Mouse (Mus musculus): Measurements from ENCODE around the gene Glp1r. TPM values are rescaled to one million over a fixed set of nuclear protein-coding genes. Genes with fewer than 3 reads are reported as not detected.

Gene Glp1r
- polyA plus RNA-seq, 1 experiment from 2014 or later: not detected

- 80% methylated on average over 7 of the region's 7 CpGs for WGBS
These were observed 29.2 kb downstream of the Glp1r start for GRCm38 (mm10) chr17:30930827-30931226.

DNA sequence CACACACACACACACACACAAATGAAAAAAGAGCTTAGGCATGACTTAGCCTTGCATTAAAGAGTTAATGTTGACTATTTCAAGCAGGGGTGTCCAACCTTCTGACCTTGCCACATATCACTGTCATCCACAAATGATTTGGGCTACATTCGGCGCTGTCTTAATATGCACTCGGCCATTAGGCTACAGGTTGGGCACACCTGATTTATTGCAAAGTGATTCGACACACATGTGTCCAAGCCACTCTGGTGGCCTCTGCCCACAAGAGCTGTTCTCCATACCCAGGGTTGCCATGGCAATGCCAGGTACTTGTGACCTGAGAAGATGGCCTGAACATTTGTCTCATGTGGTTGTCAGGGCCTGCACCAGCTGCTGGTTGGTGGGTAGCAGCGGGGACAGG is 31.2 kb downstream of the Glp1r start:
- no peak for DNase-seq (ENCODE audit: low spot score)
- 90% methylated on average over 5 of the region's 5 CpGs for WGBS
- no peak overlapping the region for H3K27ac ChIP-seq (replicated peaks)
- no peaks in the 10 kb centered on the region for H3K27me3 ChIP-seq (ENCODE audit: low read depth, poor library complexity, severe bottlenecking)
- peaks cover 20% of the 10 kb centered on the region for H3K4me1 ChIP-seq
- H3K36me3 ChIP-seq: no peaks in the 10 kb centered on the region
- H3K9me3 ChIP-seq (replicated peaks): no peaks in the 10 kb centered on the region
- no peak overlapping the region for H3K4me3 ChIP-seq

More at GRCm38 (mm10) chr17:30930827-30931226, 29.2 kb downstream of the Glp1r start:
- H3K4me1 ChIP-seq: peaks cover 20% of the 10 kb centered on the region
- H3K27me3 ChIP-seq (ENCODE audit: low read depth, poor library complexity, severe bottlenecking): no peaks in the 10 kb centered on the region
- no peak overlapping the region for H3K4me3 ChIP-seq
- H3K27ac ChIP-seq (replicated peaks): no peak overlapping the region; the same call in 1 of the 2 replicates
- H3K9me3 ChIP-seq (replicated peaks): no peaks in the 10 kb centered on the region
- DNase-seq (ENCODE audit: low spot score): no peak
- H3K36me3 ChIP-seq: no peaks in the 10 kb centered on the region

DNA sequence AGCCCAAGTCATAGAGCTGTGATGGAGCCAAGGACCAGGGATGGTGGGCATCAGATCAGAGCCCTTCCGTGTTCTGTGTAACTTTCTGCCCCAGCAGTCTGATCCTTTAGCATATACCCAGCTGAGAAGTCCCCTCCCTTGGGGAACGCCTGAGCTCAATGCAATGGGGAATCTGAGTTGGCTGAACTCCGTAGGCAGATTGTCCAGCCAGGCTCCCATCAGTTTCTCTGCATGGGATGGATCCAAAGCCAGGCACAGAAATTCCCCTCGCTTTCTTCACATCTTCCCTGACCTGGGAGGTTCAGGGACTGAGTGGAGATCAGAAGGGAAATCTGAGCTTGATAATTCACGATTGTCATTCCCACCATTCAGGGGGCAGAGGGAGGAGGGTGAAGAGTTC is 33.7 kb downstream of the Glp1r start:
- no peaks in the 10 kb centered on the region for H3K27me3 ChIP-seq (ENCODE audit: low read depth, poor library complexity, severe bottlenecking)
- no peak overlapping the region for H3K4me3 ChIP-seq
- H3K27ac ChIP-seq (replicated peaks): 0 out of 2 replicates have a peak overlapping the region, but pooled peaks have one; percentile 6
- no peaks in the 10 kb centered on the region for H3K36me3 ChIP-seq
- H3K9me3 ChIP-seq (replicated peaks): no peaks in the 10 kb centered on the region
- DNase-seq (ENCODE audit: low spot score): no peak
- H3K4me1 ChIP-seq: peaks cover 20% of the 10 kb centered on the region
- 58% methylated on average over 5 of the region's 5 CpGs for whole genome bisulfite sequencing

DNA sequence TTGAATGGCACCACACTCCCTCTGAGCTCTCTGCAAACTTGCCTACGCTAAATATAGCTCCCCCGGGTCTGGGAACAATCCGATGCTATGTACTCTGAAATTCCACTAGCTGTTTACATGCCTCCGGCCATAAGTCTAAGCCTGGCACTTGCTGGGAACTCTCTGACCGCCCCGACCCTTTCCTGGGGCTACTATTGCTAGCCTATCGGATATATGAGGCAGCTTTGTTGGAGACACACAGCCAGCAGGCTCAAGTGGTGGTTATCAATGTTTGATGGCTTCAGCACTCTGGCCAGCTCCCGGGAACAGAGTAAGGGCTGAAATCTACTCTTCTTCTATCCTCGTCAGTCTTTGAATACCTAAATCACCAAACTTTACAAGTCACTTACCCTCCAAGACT is 36.9 kb downstream of the Glp1r start:
- no peaks in the 10 kb centered on the region for H3K9me3 ChIP-seq (replicated peaks)
- no peaks in the 10 kb centered on the region for H3K36me3 ChIP-seq
- 67% methylated on average over 9 of the region's 9 CpGs for WGBS

DNA sequence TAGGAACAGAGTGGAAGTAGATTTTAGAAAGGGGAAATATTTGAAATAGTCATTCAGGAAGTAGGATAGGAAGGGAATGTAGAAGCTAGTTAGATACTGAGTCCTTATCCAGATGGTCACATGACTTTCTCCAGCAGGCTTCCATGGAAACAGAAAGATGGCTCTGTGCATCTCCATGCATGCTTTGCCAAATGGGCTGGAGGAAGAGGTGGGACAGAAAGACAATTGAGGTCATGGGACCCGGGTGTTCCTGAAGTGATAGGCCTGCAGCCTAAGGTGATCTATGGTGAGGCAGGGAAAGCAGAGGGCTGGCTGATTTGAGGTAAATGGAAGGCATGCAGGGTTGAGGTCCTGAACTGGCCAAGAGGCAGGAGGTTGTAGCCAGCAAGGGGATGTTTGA is 46.8 kb downstream of the Glp1r start:
- whole genome bisulfite sequencing: 72% methylated on average over 1 of the region's 1 CpGs
- Histone ChIP-seq H3K4me1 (peaks cover 12% of the 10 kb centered on the region), H3K4me3 (no peak overlapping the region), H3K27me3 (ENCODE audit: low read depth, poor library complexity, severe bottlenecking) (no peaks in the 10 kb centered on the region), H3K36me3 (no peaks in the 10 kb centered on the region), H3K9me3 (replicated peaks) (no peaks in the 10 kb centered on the region), H3K27ac (replicated peaks) (no peak overlapping the region)
- DNase-seq (ENCODE audit: low spot score): no peak

More for the DNA sequence above, 36.9 kb downstream of the Glp1r start:
- Histone ChIP-seq H3K27me3 (ENCODE audit: low read depth, poor library complexity, severe bottlenecking) (no peaks in the 10 kb centered on the region), H3K4me1 (peaks cover 12% of the 10 kb centered on the region; the same call in 1 of the 2 replicates), H3K4me3 (no peak overlapping the region), H3K27ac (replicated peaks) (no peak overlapping the region)
- DNase-seq (ENCODE audit: low spot score): peak; percentile 32

GRCm38 (mm10) chr17:30950780-30951179 is 49.2 kb downstream of the Glp1r start:
- H3K27me3 ChIP-seq (ENCODE audit: low read depth, poor library complexity, severe bottlenecking): no peaks in the 10 kb centered on the region
- no peaks in the 10 kb centered on the region for H3K9me3 ChIP-seq (replicated peaks)
- peak; percentile 67 for DNase-seq (ENCODE audit: low spot score)
- no peaks in the 10 kb centered on the region for H3K36me3 ChIP-seq
- H3K27ac ChIP-seq (replicated peaks): no peak overlapping the region
- 15% methylated on average over 7 of the region's 7 CpGs for WGBS
- peaks cover 16% of the 10 kb centered on the region for H3K4me1 ChIP-seq
- H3K4me3 ChIP-seq: no peak overlapping the region

DNA sequence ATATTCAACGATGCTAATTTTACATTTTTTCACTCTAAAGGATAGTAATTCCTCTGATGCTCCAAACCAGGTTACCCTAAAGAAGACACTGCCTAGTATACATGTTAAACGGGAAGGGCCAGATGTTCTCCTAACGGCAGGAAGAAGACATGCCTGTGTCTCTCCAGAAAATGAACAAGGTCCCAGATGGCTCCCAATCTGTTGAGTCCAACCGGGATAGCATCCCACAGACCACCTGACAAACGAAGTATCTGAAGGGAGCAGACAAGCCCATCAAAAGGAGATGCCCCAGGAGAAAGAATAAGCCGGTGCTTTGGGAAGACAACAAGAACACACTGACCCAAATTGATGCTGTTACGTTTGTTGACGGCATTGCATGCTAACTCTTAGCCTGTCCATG is 50.0 kb downstream of the Glp1r start:
- Histone ChIP-seq H3K27ac (replicated peaks) (no peak overlapping the region), H3K9me3 (replicated peaks) (no peaks in the 10 kb centered on the region), H3K4me3 (no peak overlapping the region), H3K36me3 (no peaks in the 10 kb centered on the region), H3K27me3 (ENCODE audit: low read depth, poor library complexity, severe bottlenecking) (no peaks in the 10 kb centered on the region), H3K4me1 (peaks cover 13% of the 10 kb centered on the region)
- WGBS: 75% methylated on average over 8 of the region's 8 CpGs
- DNase-seq (ENCODE audit: low spot score): no peak

- H3K27ac ChIP-seq (replicated peaks): peak within 1 kb of the TSS; percentile 30; the same call in 1 of the 2 replicates
These were observed 52.7 kb downstream of the Glp1r start, which contains the start of gene Umodl1 for GRCm38 (mm10) chr17:30954340-30954739. Umodl1 (plus strand) TSS chr17:30954640.

DNA sequence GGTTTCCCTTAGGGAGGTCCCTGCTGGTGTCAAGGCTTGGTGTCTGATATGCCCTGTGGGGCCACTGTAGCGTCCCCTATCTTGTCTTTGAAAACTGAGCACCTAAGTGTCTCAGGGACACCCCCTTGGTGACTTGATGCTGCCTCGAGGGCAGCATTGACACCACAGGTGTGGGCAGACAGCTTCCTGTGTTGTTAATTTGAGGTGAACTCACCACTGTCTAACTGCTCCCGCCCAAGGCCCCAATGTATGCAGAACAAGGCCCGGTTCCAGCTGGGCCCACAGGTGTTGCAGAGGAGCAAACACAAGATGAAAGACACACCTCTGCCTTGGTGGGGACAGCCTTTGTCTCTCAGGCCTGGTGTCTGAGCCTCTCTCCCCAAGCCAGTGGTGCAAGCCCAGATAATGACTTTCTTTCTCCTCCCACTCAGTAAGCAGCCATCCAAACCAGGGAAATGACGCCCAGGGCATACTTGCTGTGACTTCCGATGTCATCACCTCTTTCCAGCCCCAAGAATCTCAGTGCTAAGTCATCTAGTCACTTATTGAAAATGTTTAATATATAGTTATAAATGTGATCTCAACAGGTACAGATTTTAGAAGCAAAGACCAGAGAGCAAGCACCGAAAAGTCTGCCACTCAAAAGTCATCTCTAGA is 60.4 kb downstream of the Glp1r start:
- H3K36me3 ChIP-seq: no peaks in the 10 kb centered on the region
- no peak overlapping the region for H3K27ac ChIP-seq (replicated peaks)
- DNase-seq (ENCODE audit: low spot score): no peak
- no peaks in the 10 kb centered on the region for H3K27me3 ChIP-seq (ENCODE audit: low read depth, poor library complexity, severe bottlenecking)
- H3K9me3 ChIP-seq (replicated peaks): 0 out of 2 replicates have a peak, but pooled peaks cover 3% of the 10 kb centered on the region
- peaks cover 7% of the 10 kb centered on the region for H3K4me1 ChIP-seq
- no peak overlapping the region for H3K4me3 ChIP-seq
- 76% methylated on average over 7 of the region's 7 CpGs for WGBS

More at GRCm38 (mm10) chr17:30954340-30954739, 52.7 kb downstream of the Glp1r start, which contains the start of gene Umodl1:
- H3K9me3 ChIP-seq (replicated peaks): 0 out of 2 replicates have a peak, but pooled peaks cover 3% of the 10 kb centered on the region
- DNase-seq (ENCODE audit: low spot score): no peak
- no peaks in the 10 kb centered on the region for H3K36me3 ChIP-seq
- WGBS: 70% methylated on average over 10 of the region's 10 CpGs
- peaks cover 11% of the 10 kb centered on the region for H3K4me1 ChIP-seq
- no peak within 1 kb of the TSS for H3K4me3 ChIP-seq
- no peaks in the 10 kb centered on the region for H3K27me3 ChIP-seq (ENCODE audit: low read depth, poor library complexity, severe bottlenecking)

GRCm38 (mm10) chr17:30962880-30963279 is 61.3 kb downstream of the Glp1r start:
- no peak overlapping the region for H3K4me3 ChIP-seq
- 43% methylated on average over 2 of the region's 2 CpGs for WGBS

DNA sequence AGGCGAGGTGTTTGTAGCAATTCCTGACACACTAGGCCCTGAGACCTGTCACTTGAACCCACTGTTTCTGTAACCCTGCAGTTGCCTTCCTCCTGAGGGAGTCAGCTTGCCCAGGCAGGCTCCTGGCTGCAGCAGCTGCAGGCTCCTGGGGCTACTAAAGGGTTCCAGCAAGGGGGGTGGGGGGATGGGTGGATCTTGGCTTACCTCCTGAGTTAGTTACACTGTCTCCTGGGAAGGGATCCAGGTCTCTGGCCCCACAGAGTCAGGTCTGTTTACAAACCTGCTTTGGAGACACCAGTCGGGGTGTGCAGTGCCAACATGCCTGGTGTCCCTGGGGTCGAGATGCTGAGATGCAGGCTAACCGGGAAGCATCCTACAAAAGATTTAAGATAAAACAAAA is 68.4 kb downstream of the Glp1r start:
- Histone ChIP-seq H3K9me3 (replicated peaks) (no peaks in the 10 kb centered on the region), H3K27ac (replicated peaks) (no peak overlapping the region), H3K4me1 (peaks cover 3% of the 10 kb centered on the region; the same call in 1 of the 2 replicates), H3K36me3 (no peaks in the 10 kb centered on the region), H3K27me3 (ENCODE audit: low read depth, poor library complexity, severe bottlenecking) (no peaks in the 10 kb centered on the region), H3K4me3 (no peak overlapping the region)
- DNase-seq (ENCODE audit: low spot score): no peak
- WGBS: 64% methylated on average over 4 of the region's 4 CpGs

More at GRCm38 (mm10) chr17:30962880-30963279, 61.3 kb downstream of the Glp1r start:
- Histone ChIP-seq H3K27ac (replicated peaks) (peak overlapping the region; percentile 55), H3K27me3 (ENCODE audit: low read depth, poor library complexity, severe bottlenecking) (no peaks in the 10 kb centered on the region), H3K9me3 (replicated peaks) (0 out of 2 replicates have a peak, but pooled peaks cover 3% of the 10 kb centered on the region), H3K36me3 (no peaks in the 10 kb centered on the region), H3K4me1 (peaks cover 7% of the 10 kb centered on the region)
- DNase-seq (ENCODE audit: low spot score): no peak

- Histone ChIP-seq H3K9me3 (replicated peaks) (no peaks in the 10 kb centered on the region), H3K27me3 (ENCODE audit: low read depth, poor library complexity, severe bottlenecking) (no peaks in the 10 kb centered on the region), H3K36me3 (no peaks in the 10 kb centered on the region), H3K4me3 (no peak overlapping the region), H3K4me1 (peaks cover 3% of the 10 kb centered on the region; the same call in 1 of the 2 replicates), H3K27ac (replicated peaks) (no peak overlapping the region)
- no peak for DNase-seq (ENCODE audit: low spot score)
- 87% methylated on average over 7 of the region's 7 CpGs for WGBS
These were observed 70.3 kb downstream of the Glp1r start for GRCm38 (mm10) chr17:30971877-30972276.

DNA sequence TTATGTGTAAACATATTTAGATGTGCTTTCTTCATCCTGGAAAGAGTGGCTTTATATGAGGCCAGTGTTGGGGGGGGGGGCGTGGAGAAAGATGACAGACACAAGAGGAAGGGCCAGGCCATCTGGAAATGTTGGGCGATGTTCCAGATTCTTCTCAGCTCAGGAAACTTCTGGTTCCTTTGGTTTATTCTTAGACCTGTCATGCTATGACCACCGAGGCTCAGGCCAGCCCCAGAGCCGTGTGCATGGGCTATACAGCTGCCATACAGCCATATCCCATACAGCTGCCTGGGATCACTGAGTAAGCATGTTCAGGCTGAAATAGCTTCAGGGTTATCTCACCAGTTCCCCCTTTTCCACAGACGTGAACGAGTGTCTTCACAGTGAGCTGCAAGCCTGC is 71.7 kb downstream of the Glp1r start:
- no peaks in the 10 kb centered on the region for H3K9me3 ChIP-seq (replicated peaks)
- H3K27me3 ChIP-seq (ENCODE audit: low read depth, poor library complexity, severe bottlenecking): no peaks in the 10 kb centered on the region
- DNase-seq (ENCODE audit: low spot score): no peak
- WGBS: 87% methylated on average over 6 of the region's 6 CpGs
- H3K27ac ChIP-seq (replicated peaks): no peak overlapping the region
- no peaks in the 10 kb centered on the region for H3K36me3 ChIP-seq
- no peak overlapping the region for H3K4me3 ChIP-seq
- H3K4me1 ChIP-seq: peaks cover 3% of the 10 kb centered on the region; the same call in 1 of the 2 replicates

Measured in midbrain, embryonic 10.5 days (tissue).